Mouse (Mus musculus) spleen, adult 18-20 months (tissue): Measurements from ENCODE around the gene Rhbdl3.

Experiments used
- DNase-seq, 2 experiments: peaks; one replicate each; pipeline ENCODE4 v3.0.0; 2022; ENCODE audit warnings: mixed read lengths in 2 of 2

Rhbdl3 gene

DNA sequence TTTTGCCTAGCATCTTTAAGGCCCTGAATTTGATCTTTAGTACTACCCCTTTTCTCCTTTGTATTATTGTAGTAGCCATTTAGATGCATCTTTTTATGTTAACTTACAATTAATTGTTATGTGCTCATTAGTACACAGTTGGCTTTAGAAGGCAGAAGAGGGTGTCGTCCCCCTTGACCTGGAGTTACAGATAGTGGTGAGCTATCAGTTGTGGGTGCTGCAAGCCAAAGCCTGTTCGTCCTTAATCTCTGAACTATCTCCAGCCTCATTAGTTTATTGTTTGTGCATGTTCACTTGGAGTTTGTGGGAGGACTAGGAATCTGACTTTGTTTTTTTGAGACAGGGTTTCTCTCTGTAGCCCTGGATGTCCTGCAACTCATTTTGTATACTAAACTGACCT lies 86.1 kb downstream of the Rhbdl3 start:
- DNase-seq, result no peak

GRCm38 (mm10) chr11:80389885-80390284 lies 89.2 kb downstream of the Rhbdl3 start:
- no peak for DNase-seq

GRCm38 (mm10) chr11:80391407-80392120 lies 90.9 kb downstream of the Rhbdl3 start:
- no peak for DNase-seq

DNA sequence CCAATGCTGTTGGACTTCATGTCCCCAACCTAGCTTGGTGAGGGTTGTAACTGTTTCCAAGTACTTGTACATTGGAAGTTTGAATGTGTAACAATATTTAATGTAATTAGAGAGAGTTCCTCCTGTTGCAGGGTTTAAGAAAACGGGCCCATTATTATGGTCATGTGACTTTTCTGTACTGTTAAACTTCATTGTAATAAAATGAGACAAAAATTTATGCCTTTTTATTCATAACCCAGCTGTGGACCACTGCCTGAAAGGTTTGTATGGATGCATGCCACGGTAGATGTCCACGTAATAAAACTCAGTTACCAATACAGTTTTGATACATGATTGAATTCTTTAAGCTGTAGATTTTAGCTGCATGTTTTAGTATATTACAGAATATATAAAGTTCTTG lies 95.2 kb downstream of the Rhbdl3 start:
- no peak for DNase-seq

DNA sequence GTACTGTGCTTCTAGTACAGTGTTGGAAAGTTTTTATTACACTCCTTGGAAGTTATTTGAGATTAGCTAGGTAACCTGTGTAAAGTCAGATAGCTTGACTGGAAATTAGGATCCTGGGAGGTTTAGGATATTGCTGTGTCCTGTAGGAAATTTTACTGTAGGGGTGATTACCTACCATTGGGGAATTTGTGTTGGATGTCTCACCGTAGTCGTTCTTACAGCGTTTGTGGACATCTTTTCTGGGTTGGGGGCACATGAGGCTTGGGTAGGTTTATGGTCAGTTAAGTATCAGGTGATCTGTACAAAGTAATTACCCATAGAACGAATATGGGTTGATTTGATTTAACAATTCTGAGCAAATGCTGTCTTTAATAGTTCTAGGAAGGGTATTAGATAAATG lies 95.9 kb downstream of the Rhbdl3 start:
- no peak for DNase-seq
